Mouse (Mus musculus): ENCODE measurements at regions not wholly inside any gene's neighbourhood (a gene's known extent, or its start where the extent isn't known, plus 50 kb on each side); places are given as distances from the start of the nearest gene placed in this dataset.

DNA sequence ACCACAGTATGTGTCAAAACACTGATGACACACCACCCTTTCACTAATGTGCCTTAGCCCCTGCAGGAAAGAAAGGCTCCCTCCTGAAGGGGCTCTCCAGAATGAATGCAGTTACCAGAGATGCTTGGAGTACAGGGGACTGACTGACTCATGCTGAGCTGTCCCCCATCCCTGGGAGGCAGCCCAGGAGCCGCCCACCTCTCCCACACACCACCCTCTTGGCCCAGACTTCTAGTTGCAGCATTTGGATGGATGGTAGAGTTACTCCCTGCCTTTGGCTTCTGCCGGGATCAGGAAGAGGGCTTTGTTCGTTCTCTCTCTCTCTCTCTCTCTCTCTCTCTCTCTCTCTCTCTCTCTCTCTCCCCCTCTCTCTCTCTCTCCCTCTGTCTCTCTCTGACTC, 53.4 kb upstream of the Jun start:
- no peak for DNase-seq (ENCODE audit: low read depth, low spot score)
- WGBS = 46% methylated on average over 3 of the region's 3 CpGs

DNA sequence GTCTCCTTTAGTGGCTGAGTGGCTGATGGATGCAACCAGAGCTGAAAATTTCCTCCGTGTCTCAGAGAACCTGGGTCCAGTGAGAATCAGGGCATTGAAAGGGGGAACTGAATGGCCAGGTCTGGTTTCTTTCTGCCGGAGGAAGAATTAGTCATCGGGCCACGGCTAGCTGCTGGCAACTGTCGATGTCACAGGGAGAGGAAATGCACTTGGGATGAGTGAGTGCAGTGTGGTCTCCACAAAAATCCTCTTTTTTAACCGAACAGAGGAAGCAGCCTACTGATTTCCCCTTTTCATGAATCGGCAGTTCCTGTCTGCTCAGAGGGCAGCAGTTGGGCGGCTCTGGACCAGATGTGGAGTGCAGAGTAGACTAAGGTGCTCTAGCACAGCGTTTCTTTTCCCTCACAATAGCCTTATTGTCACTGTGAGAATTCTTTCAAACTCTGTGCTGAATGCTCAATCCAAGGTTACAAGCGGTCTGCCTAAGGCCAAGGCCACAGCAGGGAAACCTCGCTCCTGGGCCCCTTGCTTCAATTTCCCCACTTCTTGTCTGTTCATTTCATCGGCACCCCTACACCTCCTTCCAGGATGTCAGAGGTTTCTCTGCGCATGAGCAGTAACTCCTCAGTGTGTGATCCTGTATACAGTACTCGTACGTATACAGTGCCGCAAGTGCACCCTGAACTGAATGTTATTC, 54.1 kb upstream of the Jun start:
- DNase-seq (ENCODE audit: low read depth, low spot score) = no peak
- WGBS = 56% methylated on average over 16 of the region's 16 CpGs

DNA sequence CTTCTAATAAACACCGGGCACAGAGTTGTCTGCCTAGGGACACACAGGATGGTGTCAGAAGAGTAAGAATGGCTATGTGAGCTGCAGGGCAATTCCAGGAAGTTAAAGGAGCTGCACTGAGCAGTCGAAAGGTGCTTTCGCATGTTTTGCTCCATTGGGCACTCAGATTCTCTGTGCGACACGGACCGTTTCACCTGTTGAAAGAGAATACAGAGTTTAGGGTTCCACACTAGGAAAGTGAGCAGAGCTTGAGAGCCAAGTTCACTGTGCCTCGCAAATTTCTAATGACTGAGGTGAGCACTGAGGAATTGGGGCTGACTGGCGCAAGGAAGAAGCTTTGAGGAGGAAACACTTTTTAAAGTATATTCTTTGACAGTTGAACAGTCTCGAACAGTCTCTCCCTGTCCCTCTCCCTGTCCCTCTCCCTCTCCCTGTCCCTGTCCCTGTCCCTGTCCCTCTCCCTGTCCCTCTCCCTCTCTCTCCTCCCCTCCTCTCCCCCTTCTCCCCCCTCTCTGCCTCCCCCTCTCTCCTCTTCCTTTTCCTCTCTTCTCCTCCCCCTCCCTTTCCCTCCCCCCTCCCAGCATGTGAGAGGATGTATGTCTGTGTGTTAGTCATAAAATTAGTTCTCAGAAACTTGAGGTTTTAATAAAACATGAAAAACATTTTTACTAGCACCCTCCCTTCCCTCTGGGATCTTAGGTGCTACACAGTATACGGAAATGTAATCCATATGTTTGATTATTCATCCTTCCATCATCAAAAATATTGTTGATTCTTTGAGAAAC, 55.1 kb upstream of the Jun start:
- DNase-seq (ENCODE audit: low read depth, low spot score) = no peak
- 87% methylated on average over 10 of the region's 10 CpGs for WGBS

DNA sequence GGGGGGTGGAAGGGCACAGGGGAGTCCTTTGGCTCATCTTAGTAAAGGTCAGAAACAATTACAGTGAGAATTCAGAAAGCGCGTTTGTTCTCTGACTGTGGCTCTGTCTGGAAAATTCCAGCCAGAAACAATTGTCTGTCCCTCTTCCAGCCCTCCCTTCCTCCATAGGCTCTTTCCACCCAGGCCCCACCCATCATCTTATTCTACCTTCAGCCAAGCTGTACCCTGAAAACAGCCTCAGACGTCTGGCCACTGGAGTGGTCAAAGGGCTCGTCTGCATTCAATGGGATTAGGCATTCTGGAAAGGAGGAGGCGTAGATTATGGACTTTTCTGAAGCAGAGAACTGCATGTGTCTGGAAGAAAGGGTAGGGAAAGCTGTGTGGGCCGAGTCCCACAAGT, 56.8 kb upstream of the Jun start:
- WGBS = 87% methylated on average over 6 of the region's 6 CpGs
- DNase-seq (ENCODE audit: low read depth, low spot score) = no peak

DNA sequence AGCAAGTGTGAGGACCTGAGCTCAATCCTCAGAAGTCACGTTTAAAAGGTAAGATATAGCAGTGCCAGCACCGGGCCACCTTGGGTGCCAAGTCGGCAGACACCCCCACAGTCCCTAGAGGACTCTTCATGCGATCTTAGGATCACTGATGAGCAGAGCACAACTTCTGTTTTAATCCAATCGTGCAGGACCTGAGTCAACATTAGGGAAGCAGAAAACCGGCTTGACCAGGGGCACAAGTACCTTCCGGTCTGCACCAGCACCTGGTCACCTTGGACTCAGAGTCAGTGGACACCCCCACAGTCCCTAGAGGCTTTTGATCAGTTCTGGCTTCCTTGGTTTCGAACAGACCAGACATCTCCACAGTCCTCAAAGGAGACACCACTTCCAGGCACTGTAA, 58.8 kb upstream of the Jun start:
- no peak for DNase-seq (ENCODE audit: low read depth, low spot score)
- WGBS = 92% methylated on average over 8 of the region's 8 CpGs

DNA sequence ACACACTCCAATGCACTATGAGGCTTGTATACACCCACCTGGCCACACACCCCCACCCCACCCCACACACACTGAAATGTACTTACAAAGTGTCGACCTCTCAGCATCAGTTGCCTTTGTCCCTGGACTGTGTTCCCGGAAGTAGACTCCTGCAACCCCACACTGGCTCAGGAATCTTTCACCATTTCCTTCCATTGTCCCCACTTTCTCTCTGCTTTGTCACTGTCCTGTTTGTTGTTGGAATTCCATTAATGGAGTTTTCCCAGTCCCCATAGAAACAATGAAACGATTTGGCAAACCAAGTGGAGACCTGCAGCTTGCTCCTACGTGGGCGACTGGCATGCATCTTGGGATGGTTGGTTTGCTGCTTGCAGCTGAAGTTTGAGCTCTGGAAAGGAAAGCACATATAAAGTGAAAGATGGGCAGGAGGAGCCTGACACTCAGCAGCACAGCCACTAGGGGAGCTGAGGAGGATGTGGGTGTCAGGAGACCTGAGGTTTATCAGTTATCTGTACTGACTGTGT, 65.2 kb upstream of the Jun start:
- WGBS = 65% methylated on average over 5 of the region's 5 CpGs
- no peak for DNase-seq (ENCODE audit: low read depth, low spot score)

DNA sequence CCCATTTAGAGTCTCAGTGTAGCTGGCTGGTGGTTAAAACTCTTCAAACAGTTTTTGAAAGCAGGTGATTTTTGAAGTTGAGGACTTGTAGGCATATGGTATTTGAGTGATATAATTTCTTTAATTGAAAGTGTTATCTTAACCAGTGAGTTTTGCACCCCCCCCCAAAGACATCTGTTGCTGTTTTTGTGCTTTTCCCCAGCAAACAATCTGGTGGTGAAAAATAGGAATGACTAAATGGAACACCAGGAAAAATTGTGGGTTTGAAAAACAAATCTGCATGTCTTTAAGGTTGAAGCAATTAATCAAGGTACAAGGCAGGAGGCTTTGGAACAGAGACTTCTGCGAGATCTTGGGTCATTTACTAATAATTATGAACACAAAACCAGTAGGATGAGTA, 68.9 kb upstream of the Jun start:
- 96% methylated on average over 1 of the region's 1 CpGs for WGBS
- no peak for DNase-seq (ENCODE audit: low read depth, low spot score)

DNA sequence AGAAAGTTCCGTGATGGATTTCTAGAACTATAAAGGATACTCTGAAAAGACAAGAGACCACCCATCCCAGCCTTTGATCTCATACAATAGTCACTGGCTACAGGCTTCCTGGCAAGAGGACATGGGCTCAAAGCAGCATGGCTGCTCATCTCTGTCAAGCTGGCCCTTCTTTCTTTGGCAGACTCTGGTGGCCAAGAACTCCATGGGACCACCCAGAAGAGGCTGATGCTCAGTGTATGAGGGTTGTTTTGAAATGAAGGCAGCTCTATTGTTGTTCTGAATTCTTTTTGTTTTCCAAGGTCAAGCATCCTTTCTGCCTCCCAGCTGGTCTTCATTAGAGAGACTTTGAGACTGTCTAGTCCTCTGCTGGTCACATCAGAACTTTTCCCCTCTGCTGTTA, 73.3 kb upstream of the Jun start:
- no peak for DNase-seq (ENCODE audit: low read depth, low spot score)
- WGBS = 95% methylated on average over 1 of the region's 1 CpGs

DNA sequence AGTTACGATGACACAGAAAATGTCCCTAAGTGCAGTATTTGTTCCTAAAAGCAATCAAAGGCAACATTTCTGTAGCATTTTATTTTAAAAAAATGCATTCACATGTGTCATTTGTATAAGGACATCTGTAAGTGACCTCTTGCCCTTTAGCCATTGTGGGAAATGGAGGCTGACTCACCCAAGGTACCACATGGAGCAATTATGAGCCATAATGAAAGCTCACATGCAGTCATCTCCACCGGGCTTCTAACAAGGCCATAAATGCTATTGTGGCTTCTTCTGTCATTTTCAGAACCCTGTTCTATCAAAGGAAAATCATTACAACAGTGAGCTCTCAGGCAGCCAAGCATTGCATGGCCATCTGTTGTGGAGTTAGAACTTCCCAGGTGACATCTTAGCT, 75.9 kb upstream of the Jun start:
- WGBS = 60% methylated on average over 2 of the region's 2 CpGs
- DNase-seq (ENCODE audit: low read depth, low spot score) = no peak

DNA sequence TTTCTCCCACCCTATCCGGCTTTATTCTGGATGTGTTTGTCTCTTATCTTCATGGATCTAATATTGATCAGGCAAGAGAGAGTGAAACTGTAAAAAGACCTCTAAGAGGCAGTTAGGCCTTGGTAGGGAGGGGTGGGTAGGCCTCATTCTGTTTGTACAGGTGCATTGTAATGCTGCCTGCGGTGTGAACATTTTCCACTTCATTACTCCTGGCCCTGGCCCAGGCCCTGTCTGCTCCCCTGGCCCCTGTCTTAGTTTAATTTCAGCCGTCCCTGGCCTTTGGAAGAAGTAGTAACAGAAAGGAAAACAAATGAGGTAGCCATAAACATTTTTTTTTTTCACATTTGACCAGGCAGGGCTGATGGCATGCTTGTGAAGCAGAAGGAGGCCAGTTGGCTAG, 81.8 kb upstream of the Jun start:
- peak; percentile 66 for DNase-seq (ENCODE audit: low read depth, low spot score)
- 19% methylated on average over 3 of the region's 3 CpGs for WGBS

DNA sequence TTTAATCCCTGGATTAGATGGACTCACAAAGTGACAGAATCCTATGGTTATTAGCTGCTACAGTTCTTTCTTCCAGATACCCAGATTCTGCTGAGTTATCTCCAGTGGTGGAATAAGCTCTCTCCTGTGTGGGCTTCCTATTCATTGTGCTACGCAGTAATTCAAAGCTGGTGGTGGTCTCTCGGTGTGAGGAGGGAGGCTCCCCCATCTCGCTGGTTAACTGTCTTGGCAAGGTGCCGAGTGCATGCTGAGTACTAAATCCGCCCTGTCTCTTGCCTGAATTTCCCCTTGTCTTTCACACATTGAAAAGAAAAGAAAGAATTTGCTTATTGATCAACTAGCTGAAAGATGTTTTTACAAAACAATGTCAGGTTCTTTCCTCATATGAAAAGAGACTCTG, 82.6 kb upstream of the Jun start:
- DNase-seq (ENCODE audit: low read depth, low spot score) = no peak
- WGBS = 47% methylated on average over 5 of the region's 5 CpGs

DNA sequence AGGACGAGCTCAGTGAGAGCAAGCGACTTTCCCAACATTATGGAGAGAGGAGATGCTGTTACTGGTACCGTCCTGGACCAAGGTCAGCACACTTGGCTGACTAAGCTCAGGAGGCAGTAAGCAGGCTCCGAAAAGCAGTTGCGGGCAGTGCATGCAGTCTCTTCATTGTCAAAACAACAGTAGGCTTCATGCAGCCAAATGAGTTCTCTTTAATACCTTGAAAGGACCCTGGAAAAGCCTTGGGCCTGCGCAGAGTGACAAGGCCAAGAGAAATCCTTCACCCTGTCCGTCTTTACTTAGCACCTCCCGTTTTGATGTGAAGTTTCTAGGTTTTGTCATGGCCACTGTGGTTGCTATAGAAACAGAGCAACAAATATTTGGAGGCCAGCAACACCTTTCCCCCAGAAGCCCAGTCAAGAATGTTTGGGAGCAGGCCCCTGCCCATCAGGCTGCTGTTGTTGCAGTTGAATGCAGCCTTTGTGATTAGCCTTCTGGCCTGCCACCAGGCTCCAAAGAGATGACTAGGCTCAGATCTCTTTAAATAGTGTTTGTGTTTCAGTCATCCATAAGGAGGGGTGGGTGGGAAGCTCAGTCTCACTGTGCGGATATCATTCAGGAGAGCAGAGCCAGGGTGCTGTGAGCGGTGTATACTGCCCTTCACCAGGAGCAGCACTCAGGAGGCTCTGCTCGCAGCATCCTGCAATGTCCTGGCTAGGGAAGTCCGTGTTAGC, 85.6 kb upstream of the Jun start:
- DNase-seq (ENCODE audit: low read depth, low spot score) = no peak
- 53% methylated on average over 12 of the region's 12 CpGs for WGBS

DNA sequence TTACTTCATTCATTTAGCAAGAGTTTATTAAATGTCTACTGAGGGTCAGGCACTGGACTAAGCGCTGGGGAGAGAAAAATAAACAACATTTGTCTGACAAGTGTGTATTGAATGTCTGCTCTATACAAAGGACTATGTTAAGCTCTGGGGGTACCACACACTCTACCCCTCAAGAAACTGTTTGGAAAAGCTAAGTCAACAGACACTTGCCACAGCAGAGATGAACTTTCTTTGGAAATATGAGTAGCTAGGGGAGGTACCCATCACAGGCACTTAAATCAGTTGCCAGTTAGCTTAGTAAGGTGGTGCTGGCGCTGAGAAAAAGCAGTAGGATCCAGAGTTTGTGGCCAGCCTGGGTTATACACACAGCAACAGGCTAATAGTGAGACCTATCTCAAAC, 86.7 kb upstream of the Jun start:
- WGBS = 44% methylated on average over 2 of the region's 2 CpGs
- no peak for DNase-seq (ENCODE audit: low read depth, low spot score)

DNA sequence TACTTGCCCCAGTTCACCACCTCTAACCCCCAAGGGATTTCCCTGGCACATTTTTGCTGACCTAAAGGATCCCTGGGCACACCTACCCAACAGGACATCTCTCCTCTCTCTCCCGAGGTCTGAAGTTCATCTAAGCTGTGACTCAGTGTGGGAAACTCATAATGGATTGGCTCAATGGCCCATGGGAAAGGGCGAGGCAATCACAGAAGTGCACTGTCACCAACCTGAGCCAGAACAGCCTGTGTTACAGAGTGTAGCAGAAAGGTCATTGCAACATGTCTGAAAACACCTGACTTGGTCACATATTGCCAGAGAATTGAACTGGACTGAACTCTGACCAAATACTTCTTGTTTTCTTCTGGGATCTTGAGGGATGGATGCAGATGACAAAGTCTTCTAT, 89.2 kb upstream of the Jun start:
- DNase-seq (ENCODE audit: low read depth, low spot score) = peak; percentile 90
- 44% methylated on average over 2 of the region's 2 CpGs for WGBS

DNA sequence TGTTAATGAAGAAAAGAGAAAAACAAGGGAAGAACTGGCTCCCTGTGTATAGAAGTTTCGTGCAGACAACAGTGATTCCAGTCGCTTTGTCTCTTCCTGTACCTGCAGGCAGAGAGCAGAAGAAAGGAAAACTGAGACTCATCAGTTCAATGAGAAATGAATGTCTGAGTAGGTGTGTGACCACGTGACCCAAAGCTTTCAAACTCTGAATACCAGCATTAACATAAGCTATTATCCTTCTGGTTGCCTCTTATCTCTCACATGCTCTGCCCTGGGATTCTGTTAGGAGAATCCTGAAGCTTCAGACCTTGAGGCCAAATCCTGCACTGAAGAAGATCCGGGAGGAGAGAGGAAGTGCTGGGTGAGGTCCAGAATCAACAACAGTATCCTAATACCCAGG, 91.1 kb upstream of the Jun start:
- no peak for DNase-seq (ENCODE audit: low read depth, low spot score)
- 53% methylated on average over 4 of the region's 4 CpGs for WGBS

DNA sequence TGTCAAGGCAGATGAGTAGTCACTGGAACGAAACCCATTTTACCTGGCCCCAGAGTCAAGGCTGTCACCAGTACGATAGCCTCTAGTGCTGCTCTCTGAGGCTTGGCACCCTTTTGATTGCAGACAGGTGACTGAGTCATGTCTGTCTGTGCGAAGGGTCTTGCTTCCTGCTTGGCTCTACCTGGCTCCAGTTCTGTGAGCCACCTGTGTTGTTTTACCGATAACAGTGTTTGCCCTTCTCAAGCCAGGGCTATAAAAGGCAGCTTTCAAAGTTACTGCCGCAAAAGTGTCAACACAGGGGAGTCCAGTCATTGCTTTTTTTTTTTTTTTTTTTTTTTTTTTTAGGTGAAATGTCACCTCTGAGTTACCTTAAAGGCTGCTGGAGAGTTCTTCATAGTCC, 91.6 kb upstream of the Jun start:
- WGBS = 43% methylated on average over 5 of the region's 5 CpGs
- DNase-seq (ENCODE audit: low read depth, low spot score) = peak; percentile 87

DNA sequence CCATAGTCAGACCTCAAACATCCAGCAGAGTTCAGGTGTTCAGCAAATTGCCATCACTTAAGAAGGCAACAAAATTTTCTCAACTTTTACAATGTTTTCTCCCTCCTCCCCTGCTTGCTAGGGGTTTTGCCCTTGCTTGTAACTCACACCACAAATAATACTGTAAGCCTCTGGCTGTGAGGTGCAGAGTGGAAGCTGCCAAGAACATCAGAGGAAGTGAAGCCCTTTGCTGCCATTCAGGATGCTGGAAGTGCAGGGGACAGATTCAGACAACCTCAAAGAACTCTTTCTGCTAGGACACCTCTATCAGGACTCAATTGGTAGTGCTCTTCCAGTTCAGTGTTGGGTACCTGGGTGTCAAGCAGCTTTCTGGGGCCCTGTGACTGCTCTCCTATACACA, 92.4 kb upstream of the Jun start:
- DNase-seq (ENCODE audit: low read depth, low spot score) = no peak

DNA sequence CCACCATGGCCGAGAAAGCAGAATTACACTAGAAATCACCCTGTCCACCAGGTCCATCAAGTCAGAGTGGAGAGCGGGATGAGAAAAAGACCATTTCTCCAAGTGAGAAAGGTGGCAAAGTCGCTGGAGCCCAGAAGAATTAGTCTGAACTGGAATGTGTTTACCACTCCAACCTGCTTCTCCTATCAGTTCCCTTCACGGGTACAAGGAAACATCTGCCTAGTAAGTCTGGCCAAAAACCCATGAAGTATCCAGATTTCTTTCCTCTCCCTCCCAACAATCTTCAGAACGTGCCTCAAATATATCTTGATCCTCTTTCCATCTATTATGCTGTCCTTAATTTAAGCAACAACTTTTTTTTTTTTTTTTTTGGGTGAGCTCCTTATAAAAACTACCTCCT, 94.2 kb upstream of the Jun start:
- WGBS = 77% methylated on average over 5 of the region's 5 CpGs

DNA sequence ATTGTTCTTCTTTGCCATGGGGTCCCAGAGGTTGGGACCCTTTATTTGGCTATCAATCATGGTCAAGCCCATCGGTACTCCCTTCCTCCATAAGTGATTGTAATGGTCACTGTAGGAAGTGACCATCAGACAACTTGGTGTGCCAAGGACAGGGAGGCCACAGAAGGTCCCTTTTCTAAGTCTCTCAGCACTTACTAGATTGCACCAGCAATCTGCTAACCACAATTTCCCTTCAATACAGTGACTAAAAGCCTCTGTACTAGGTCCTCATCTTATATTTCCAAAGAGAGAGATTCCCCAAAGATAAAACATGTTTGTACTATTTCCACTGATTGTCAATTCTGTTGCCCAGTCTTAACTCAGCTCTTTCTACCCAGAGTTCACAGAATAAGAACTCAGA, 96.6 kb upstream of the Jun start:
- no peak for DNase-seq (ENCODE audit: low read depth, low spot score)
- 92% methylated on average over 1 of the region's 1 CpGs for WGBS

More for the DNA sequence above, 94.2 kb upstream of the Jun start:
- DNase-seq (ENCODE audit: low read depth, low spot score) = no peak

DNA sequence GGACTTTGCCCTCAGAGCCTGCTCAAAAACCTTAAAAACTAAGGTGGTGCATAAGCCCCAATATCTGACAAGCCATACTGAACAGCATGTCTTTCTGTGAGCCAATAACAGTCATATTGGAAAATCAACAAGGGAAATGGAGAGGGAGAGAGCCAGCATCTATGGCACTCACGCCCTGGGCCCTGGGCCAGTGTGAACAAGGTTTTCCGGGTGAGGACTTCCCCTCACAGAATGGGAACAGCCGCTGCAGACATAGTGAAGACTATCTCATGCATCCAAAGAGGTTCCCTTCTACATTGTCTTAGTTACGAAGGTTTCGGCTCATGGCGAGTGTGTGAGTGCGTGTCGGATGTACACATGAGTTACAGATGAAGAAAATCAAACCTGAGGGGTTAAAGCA, 99.7 kb upstream of the Jun start:
- 66% methylated on average over 8 of the region's 8 CpGs for WGBS
- DNase-seq (ENCODE audit: low read depth, low spot score) = no peak

All from large intestine, adult 2 months (tissue).